Mouse (Mus musculus): ENCODE measurements at regions not wholly inside any gene's neighbourhood (a gene's known extent, or its start where the extent isn't known, plus 50 kb on each side); places are given as distances from the start of the nearest gene placed in this dataset. TPM values are rescaled to one million over a fixed set of nuclear protein-coding genes. Genes with fewer than 3 reads are reported as not detected.
A peak's percentile ranks its signal among the peaks of the same experiment; 100 is the strongest.
"Not testable (repeated sequence)": the region's sequence is repeated elsewhere in the genome, so short reads cannot be mapped to it uniquely, and the experiment has no call there.

DNA sequence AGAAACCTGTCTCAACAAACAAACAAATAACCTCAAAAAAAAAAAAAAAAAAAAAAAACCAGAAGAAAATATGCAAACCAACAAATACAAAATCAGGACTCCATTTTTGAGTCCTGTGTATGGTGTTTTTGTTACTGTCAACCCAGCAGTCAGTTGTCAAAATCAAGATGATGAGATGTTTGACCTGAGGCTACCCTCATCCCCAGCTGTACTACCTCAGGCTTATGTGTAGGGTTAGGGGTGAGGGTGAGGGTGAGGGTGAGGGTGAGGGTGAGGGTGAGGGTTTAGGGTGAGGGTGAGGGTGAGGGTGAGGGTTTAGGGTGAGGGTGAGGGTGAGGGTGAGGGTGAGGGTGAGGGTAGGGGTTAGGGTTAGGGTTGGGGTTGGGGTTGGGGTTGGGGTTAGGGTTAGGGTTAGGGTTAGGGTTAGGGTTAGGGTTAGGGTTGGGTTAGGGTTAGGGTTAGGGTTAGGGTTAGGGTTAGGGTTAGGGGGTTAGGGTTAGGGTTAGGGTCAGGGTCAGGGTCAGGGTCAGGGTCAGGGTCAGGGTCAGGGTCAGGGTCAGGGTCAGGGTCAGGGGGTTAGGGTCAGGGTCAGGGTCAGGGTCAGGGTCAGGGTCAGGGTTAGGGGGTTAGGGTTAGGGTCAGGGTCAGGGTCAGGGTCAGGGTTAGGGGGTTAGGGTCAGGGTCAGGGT, 97.0 kb upstream of the Vmn2r87 start:
- peak in 1 of 2 experiments; percentile 41 for DNase-seq (ENCODE audit: extremely low spot score in 1 of 2, low spot score in 2 of 2)
- intact Hi-C loops (cut with DNase I): not testable (repeated sequence)

DNA sequence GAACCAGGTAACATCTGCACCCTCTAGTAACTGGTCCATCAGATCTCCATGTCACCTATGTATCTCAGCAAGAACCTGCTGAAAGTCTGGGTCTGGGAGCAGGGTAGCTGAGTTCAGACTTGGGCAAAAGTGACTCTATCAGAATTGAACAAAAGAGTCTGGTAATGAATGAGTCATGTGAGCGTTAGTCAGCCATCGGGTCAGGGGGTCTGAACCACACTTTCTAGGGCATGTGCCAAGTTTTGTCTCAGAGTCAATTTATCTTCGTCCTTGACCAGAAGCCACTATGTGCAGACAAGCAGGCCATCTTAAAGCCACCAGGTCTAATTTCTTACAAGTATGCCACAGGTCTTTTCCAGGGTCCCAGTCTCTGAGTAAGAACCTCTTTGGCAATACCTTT, 69.2 kb upstream of the Vmn2r87 start:
- DNase-seq (ENCODE audit: extremely low spot score in 1 of 2, low spot score in 2 of 2); intact Hi-C loops (cut with DNase I): not testable (repeated sequence)

GRCm38 (mm10) chr10:130548570-130548969, 51.4 kb upstream of the Vmn2r87 start:
- peak in 1 of 2 experiments; percentile 11 for DNase-seq (ENCODE audit: extremely low spot score in 1 of 2, low spot score in 2 of 2)

More at GRCm38 (mm10) chr10:130548570-130548969, 51.4 kb upstream of the Vmn2r87 start:
- intact Hi-C loops (cut with DNase I): no loop called here

Small RNA genes lying in the stretch of these regions (microRNA-seq; reads per million reads assigned to microRNA genes)
- gene Gm26445: not detected
